Mouse (Mus musculus): ENCODE results near the gene Pgap2. TPM values are rescaled to one million over a fixed set of nuclear protein-coding genes. Genes with fewer than 3 reads are reported as not detected.
A peak's percentile ranks its signal among the peaks of the same experiment; 100 is the strongest.

Gene Pgap2
- polyA plus RNA-seq (2014; fragmentation: Nextera tagmentation; extraction: Ambion mirVana): 80.8 and 81.1 TPM in 2 replicates

- peak within 1 kb of the TSS; percentile 94 for H3K27ac ChIP-seq (replicated peaks; ENCODE audit: low read depth, low read length)
- H3K9ac ChIP-seq (ENCODE audit: low read depth, low read length): peak within 1 kb of the TSS; percentile 92
- ATAC-seq (ENCODE audit: low read depth) (peak; percentile 98), DNase-seq (ENCODE audit: low spot score) (peak; percentile 99)
- H3K4me3 ChIP-seq (ENCODE audit: low read depth, low read length): peak within 1 kb of the TSS; percentile 64
- WGBS: 1% methylated on average over 20 of the region's 87 CpGs
- H3K9me3 ChIP-seq (ENCODE audit: control insufficient read depth, low read length): no peaks in the 10 kb centered on the region
- no peaks in the 10 kb centered on the region for H3K27me3 ChIP-seq (replicated peaks; ENCODE audit: control insufficient read depth, insufficient read depth, low read length)
- H3K4me2 ChIP-seq (ENCODE audit: low read depth, low read length): peak within 1 kb of the TSS; percentile 71
- peaks cover 5% of the 10 kb centered on the region for H3K4me1 ChIP-seq (ENCODE audit: control insufficient read depth, insufficient read depth, low read length)
- H3K36me3 ChIP-seq (ENCODE audit: control insufficient read depth, insufficient read depth, low read length): 0 out of 2 replicates have a peak, but pooled peaks cover 4% of the 10 kb centered on the region
Measured at GRCm38 (mm10) chr7:102209756-102210721, at the start of gene Pgap2, which contains the start of gene Nup98. TSS of gene Pgap2 (plus strand) at chr7:102210208. TSS of gene Nup98 (minus strand) at chr7:102210176.

GRCm38 (mm10) chr7:102170300-102170699, 39.7 kb upstream of the Pgap2 start:
- peak; percentile 2 for DNase-seq (ENCODE audit: low spot score)
- Histone ChIP-seq H3K9me3 (ENCODE audit: control insufficient read depth, low read length) (no peaks in the 10 kb centered on the region), H3K4me1 (ENCODE audit: control insufficient read depth, insufficient read depth, low read length) (no peaks in the 10 kb centered on the region), H3K4me3 (ENCODE audit: low read depth, low read length) (no peak overlapping the region), H3K27me3 (replicated peaks; ENCODE audit: control insufficient read depth, insufficient read depth, low read length) (no peaks in the 10 kb centered on the region), H3K9ac (ENCODE audit: low read depth, low read length) (no peak overlapping the region), H3K36me3 (ENCODE audit: control insufficient read depth, insufficient read depth, low read length) (peaks cover 41% of the 10 kb centered on the region), H3K4me2 (ENCODE audit: low read depth, low read length) (no peak overlapping the region), H3K27ac (replicated peaks; ENCODE audit: low read depth, low read length) (no peak overlapping the region)
- ATAC-seq (ENCODE audit: low read depth): no peak

GRCm38 (mm10) chr7:102183849-102184248, 26.2 kb upstream of the Pgap2 start:
- H3K9ac ChIP-seq (ENCODE audit: low read depth, low read length): no peak overlapping the region
- H3K4me2 ChIP-seq (ENCODE audit: low read depth, low read length): no peak overlapping the region
- no peak overlapping the region for H3K27ac ChIP-seq (replicated peaks; ENCODE audit: low read depth, low read length)
- no peak for ATAC-seq (ENCODE audit: low read depth)
- 86% methylated on average over 3 of the region's 3 CpGs for WGBS
- no peaks in the 10 kb centered on the region for H3K4me1 ChIP-seq (ENCODE audit: control insufficient read depth, insufficient read depth, low read length)
- H3K4me3 ChIP-seq (ENCODE audit: low read depth, low read length): no peak overlapping the region
- peaks cover 81% of the 10 kb centered on the region for H3K36me3 ChIP-seq (ENCODE audit: control insufficient read depth, insufficient read depth, low read length)
- H3K9me3 ChIP-seq (ENCODE audit: control insufficient read depth, low read length): no peaks in the 10 kb centered on the region
- H3K27me3 ChIP-seq (replicated peaks; ENCODE audit: control insufficient read depth, insufficient read depth, low read length): no peaks in the 10 kb centered on the region
- DNase-seq (ENCODE audit: low spot score): no peak

GRCm38 (mm10) chr7:102192356-102192755, 17.7 kb upstream of the Pgap2 start:
- H3K27ac ChIP-seq (replicated peaks; ENCODE audit: low read depth, low read length): no peak overlapping the region
- H3K4me1 ChIP-seq (ENCODE audit: control insufficient read depth, insufficient read depth, low read length): no peaks in the 10 kb centered on the region
- no peaks in the 10 kb centered on the region for H3K27me3 ChIP-seq (replicated peaks; ENCODE audit: control insufficient read depth, insufficient read depth, low read length)
- no peak overlapping the region for H3K4me2 ChIP-seq (ENCODE audit: low read depth, low read length)
- peaks cover 73% of the 10 kb centered on the region for H3K36me3 ChIP-seq (ENCODE audit: control insufficient read depth, insufficient read depth, low read length)
- DNase-seq (ENCODE audit: low spot score) (peak; percentile 3), ATAC-seq (ENCODE audit: low read depth) (no peak)
- H3K9ac ChIP-seq (ENCODE audit: low read depth, low read length): no peak overlapping the region
- 97% methylated on average over 1 of the region's 1 CpGs for WGBS
- H3K4me3 ChIP-seq (ENCODE audit: low read depth, low read length): no peak overlapping the region
- no peaks in the 10 kb centered on the region for H3K9me3 ChIP-seq (ENCODE audit: control insufficient read depth, low read length)

GRCm38 (mm10) chr7:102200576-102200975, 9.4 kb upstream of the Pgap2 start:
- Histone ChIP-seq H3K9me3 (ENCODE audit: control insufficient read depth, low read length) (no peaks in the 10 kb centered on the region), H3K4me1 (ENCODE audit: control insufficient read depth, insufficient read depth, low read length) (no peaks in the 10 kb centered on the region), H3K4me3 (ENCODE audit: low read depth, low read length) (no peak overlapping the region), H3K36me3 (ENCODE audit: control insufficient read depth, insufficient read depth, low read length) (peaks cover 11% of the 10 kb centered on the region; the same call in 1 of the 2 replicates), H3K9ac (ENCODE audit: low read depth, low read length) (no peak overlapping the region), H3K27me3 (replicated peaks; ENCODE audit: control insufficient read depth, insufficient read depth, low read length) (no peaks in the 10 kb centered on the region), H3K4me2 (ENCODE audit: low read depth, low read length) (no peak overlapping the region), H3K27ac (replicated peaks; ENCODE audit: low read depth, low read length) (no peak overlapping the region)
- ATAC-seq (ENCODE audit: low read depth) (no peak), DNase-seq (ENCODE audit: low spot score) (no peak)
- WGBS: 86% methylated on average over 3 of the region's 3 CpGs

DNA sequence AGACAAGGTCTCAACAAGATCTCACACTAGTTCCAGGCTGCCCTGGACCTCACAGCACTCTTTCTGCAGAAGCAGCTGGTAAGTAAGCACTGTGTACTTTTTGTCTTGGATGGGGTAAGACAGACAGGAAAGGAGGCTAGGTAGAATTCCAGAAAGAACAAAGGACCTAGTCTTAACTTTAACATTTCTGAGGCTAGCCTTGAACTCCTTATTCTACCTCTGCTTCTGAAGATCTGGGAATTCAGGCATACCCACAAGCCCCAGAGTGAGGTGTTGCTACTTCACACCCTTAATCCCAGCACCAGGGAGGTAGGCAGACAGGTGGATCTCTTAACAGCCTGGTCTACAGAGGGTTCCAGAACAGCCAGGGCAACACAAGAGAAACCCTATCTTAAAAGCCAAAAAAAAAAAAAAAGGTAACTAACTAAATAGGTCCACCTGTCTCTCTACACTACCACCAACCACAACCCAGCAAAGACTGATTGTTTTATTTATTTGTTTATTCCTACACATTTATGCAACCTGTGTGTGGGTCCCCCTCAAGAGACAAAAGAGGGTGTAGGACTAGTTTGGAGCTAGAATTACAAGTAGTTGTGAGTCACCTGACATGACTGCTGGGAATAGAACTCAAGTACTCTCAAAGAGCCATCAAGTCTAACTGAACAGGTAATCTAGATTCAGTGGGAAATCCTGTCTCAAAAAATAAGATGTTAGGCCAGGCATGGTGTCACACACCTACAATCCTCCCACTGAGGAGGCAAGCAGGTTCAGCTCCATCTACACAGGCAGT, 8.8 kb upstream of the Pgap2 start:
- Histone ChIP-seq H3K9ac (ENCODE audit: low read depth, low read length) (no peak overlapping the region), H3K36me3 (ENCODE audit: control insufficient read depth, insufficient read depth, low read length) (peaks cover 11% of the 10 kb centered on the region; the same call in 1 of the 2 replicates), H3K4me1 (ENCODE audit: control insufficient read depth, insufficient read depth, low read length) (no peaks in the 10 kb centered on the region), H3K4me3 (ENCODE audit: low read depth, low read length) (no peak overlapping the region), H3K9me3 (ENCODE audit: control insufficient read depth, low read length) (no peaks in the 10 kb centered on the region), H3K27me3 (replicated peaks; ENCODE audit: control insufficient read depth, insufficient read depth, low read length) (no peaks in the 10 kb centered on the region), H3K4me2 (ENCODE audit: low read depth, low read length) (no peak overlapping the region), H3K27ac (replicated peaks; ENCODE audit: low read depth, low read length) (no peak overlapping the region)
- ATAC-seq (ENCODE audit: low read depth): no peak
- DNase-seq (ENCODE audit: low spot score): no peak

- Histone ChIP-seq H3K9me3 (ENCODE audit: control insufficient read depth, low read length) (no peaks in the 10 kb centered on the region), H3K4me1 (ENCODE audit: control insufficient read depth, insufficient read depth, low read length) (peaks cover 5% of the 10 kb centered on the region), H3K36me3 (ENCODE audit: control insufficient read depth, insufficient read depth, low read length) (peaks cover 16% of the 10 kb centered on the region; the same call in 1 of the 2 replicates), H3K27ac (replicated peaks; ENCODE audit: low read depth, low read length) (no peak overlapping the region), H3K4me2 (ENCODE audit: low read depth, low read length) (no peak overlapping the region), H3K9ac (ENCODE audit: low read depth, low read length) (no peak overlapping the region), H3K4me3 (ENCODE audit: low read depth, low read length) (no peak overlapping the region), H3K27me3 (replicated peaks; ENCODE audit: control insufficient read depth, insufficient read depth, low read length) (no peaks in the 10 kb centered on the region)
- no peak for DNase-seq (ENCODE audit: low spot score)
- ATAC-seq (ENCODE audit: low read depth): no peak
- WGBS: 80% methylated on average over 3 of the region's 3 CpGs
Measured at GRCm38 (mm10) chr7:102204296-102204857, 5.6 kb upstream of the Pgap2 start.

DNA sequence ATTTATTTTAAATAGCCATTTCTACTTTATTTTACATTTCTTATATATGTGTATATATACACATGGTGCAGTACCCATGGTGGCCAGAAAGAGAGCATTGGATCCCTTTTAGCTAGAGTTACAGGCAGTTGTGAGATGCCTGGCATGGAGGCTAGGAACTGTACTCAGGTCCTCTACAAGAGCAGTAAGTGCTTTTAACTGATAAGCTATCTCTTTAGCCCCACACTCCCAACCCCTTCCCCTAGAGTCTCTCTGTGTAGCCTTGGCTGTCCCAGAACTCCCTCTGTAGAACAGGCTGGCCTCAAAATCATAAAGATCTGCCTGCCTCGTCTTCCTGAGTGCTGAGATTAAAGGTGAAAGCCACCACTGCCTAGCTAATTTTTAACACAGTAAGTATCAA, 4.4 kb upstream of the Pgap2 start:
- ATAC-seq (ENCODE audit: low read depth) (no peak), DNase-seq (ENCODE audit: low spot score) (no peak)
- WGBS: 96% methylated on average over 1 of the region's 1 CpGs
- Histone ChIP-seq H3K4me2 (ENCODE audit: low read depth, low read length) (no peak overlapping the region), H3K9ac (ENCODE audit: low read depth, low read length) (no peak overlapping the region), H3K4me1 (ENCODE audit: control insufficient read depth, insufficient read depth, low read length) (peaks cover 5% of the 10 kb centered on the region), H3K9me3 (ENCODE audit: control insufficient read depth, low read length) (no peaks in the 10 kb centered on the region), H3K27me3 (replicated peaks; ENCODE audit: control insufficient read depth, insufficient read depth, low read length) (no peaks in the 10 kb centered on the region), H3K4me3 (ENCODE audit: low read depth, low read length) (no peak overlapping the region), H3K36me3 (ENCODE audit: control insufficient read depth, insufficient read depth, low read length) (0 out of 2 replicates have a peak, but pooled peaks cover 10% of the 10 kb centered on the region), H3K27ac (replicated peaks; ENCODE audit: low read depth, low read length) (no peak overlapping the region)

Measured in embryonic facial prominence, embryonic 14.5 days (tissue).